Mouse (Mus musculus) T-helper 17 cell (primary cell): ENCODE measurements around the gene Casq1.

ENCODE experiments used
- in situ Hi-C, 2 experiments: fragments of 300-600 bp; cut with MboI, MseI; formaldehyde crosslinking; loops; 1 replicate in 1 of 2; 2 replicates in 1 of 2; pipeline ENCODE4 v1.15.1; 2025; ENCODE audit warnings: high pct_unique_total_duplicates in 2 of 2

Casq1 gene

GRCm38 (mm10) chr1:172183915-172184314 is 35.8 kb downstream of the Casq1 start:
- in situ Hi-C loops: no loop called here

GRCm38 (mm10) chr1:172183056-172183455 is 36.6 kb downstream of the Casq1 start:
- in situ Hi-C loops: no loop called here

GRCm38 (mm10) chr1:172181777-172182176 is 37.9 kb downstream of the Casq1 start:
- in situ Hi-C loops: no loop called here

- in situ Hi-C loops: no loop called here
Measured at GRCm38 (mm10) chr1:172180881-172181280, 38.8 kb downstream of the Casq1 start.

- in situ Hi-C loops: no loop called here
Measured at GRCm38 (mm10) chr1:172179102-172179501, 40.6 kb downstream of the Casq1 start.

GRCm38 (mm10) chr1:172177791-172178190 is 41.9 kb downstream of the Casq1 start:
- in situ Hi-C loops: no loop called here

- in situ Hi-C loops: no loop called here
Measured at GRCm38 (mm10) chr1:172173181-172173580, 46.5 kb downstream of the Casq1 start.

GRCm38 (mm10) chr1:172172381-172172780 is 47.3 kb downstream of the Casq1 start:
- in situ Hi-C loops: no loop called here

- in situ Hi-C loops: no loop called here
Measured at GRCm38 (mm10) chr1:172169809-172170208, 49.9 kb downstream of the Casq1 start.

GRCm38 (mm10) chr1:172167911-172168310 is 51.8 kb downstream of the Casq1 start:
- in situ Hi-C loops: no loop called here

GRCm38 (mm10) chr1:172162959-172163358 is 56.7 kb downstream of the Casq1 start:
- in situ Hi-C loops: no loop called here

GRCm38 (mm10) chr1:172162009-172162408 is 57.7 kb downstream of the Casq1 start:
- in situ Hi-C loops: no loop called here

- in situ Hi-C loops: no loop called here
Measured at GRCm38 (mm10) chr1:172160508-172160907, 59.2 kb downstream of the Casq1 start.

GRCm38 (mm10) chr1:172159970-172160369 is 59.7 kb downstream of the Casq1 start:
- in situ Hi-C loops: no loop called here
